Mouse (Mus musculus) neutrophil, adult 5-6 weeks (primary cell): ENCODE results near the gene Pea15a. TPM values are rescaled to one million over a fixed set of nuclear protein-coding genes. Genes with fewer than 3 reads are reported as not detected.
A peak's percentile ranks its signal among the peaks of the same experiment; 100 is the strongest.

ENCODE experiments used
- ATAC-seq: fragments of 151-379, 151-347 bp; 2 replicates; pipeline ENCODE4 v1.8.0; 2017; ENCODE audit warnings: mild to moderate bottlenecking, moderate TSS enrichment; ENCODE audit not compliant: insufficient number of reproducible peaks, poor library complexity, low FRiP score, severe bottlenecking; ENCODE audit errors: extremely low read depth
- total RNA-seq: library from RNA; stranded (forward); fragments of 200-1000 nt; gene quantifications from 2 replicates; pipeline ENCODE4 v1.2.3, GENCODE M21; 2017

The Pea15a gene
- total RNA-seq, 1 experiment from 2014 or later = 8.5 TPM

DNA sequence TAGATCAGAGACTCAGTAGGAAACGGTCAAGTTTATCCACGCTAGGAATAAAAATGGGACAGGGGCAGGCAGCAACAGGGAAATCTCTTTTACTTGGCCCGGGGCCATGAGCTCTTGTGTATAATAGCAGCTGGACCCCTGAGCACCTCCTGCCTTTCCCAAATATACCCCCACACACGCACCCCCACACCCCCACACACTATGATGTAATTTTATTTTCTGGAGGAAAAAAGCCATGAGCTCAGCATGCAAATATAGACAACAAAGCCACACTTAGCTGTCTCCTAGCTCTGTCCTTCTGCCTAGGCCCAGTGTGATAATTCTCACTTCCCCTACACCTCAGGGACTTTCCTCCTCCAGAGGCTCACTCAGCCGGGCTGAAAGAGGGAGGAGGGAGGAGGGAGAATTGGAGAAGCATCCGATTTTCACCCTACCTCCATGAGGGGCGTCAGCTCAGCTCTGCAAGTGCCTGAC, 544 bp upstream of the Pea15a start:
- no peak for ATAC-seq

DNA sequence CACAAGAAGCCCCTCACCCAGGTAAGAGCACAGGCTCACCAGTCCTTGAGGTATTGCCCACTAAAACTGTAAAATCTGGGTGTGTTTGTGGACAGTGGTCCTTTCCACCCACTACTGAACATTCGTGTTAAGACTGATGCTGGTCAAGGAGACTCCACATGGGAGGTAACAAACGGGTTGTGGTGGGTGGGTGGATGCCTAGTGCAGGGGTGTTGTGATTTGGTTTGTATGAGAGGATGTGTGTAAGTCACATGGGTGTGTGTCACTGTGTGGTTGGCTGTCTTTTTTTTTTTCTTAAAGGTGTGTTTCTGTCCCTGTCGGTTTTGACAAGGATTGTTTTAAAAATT, 890 bp downstream of the Pea15a start:
- 0 out of 2 replicates have a peak, but pooled peaks have one; percentile 25 for ATAC-seq

- ATAC-seq = no peak
These were observed 1.5 kb downstream of the Pea15a start for GRCm38 (mm10) chr1:172204814-172205740.

GRCm38 (mm10) chr1:172204033-172204813, 2.4 kb downstream of the Pea15a start:
- ATAC-seq = no peak

GRCm38 (mm10) chr1:172203566-172203965, 3.0 kb downstream of the Pea15a start:
- ATAC-seq = no peak

DNA sequence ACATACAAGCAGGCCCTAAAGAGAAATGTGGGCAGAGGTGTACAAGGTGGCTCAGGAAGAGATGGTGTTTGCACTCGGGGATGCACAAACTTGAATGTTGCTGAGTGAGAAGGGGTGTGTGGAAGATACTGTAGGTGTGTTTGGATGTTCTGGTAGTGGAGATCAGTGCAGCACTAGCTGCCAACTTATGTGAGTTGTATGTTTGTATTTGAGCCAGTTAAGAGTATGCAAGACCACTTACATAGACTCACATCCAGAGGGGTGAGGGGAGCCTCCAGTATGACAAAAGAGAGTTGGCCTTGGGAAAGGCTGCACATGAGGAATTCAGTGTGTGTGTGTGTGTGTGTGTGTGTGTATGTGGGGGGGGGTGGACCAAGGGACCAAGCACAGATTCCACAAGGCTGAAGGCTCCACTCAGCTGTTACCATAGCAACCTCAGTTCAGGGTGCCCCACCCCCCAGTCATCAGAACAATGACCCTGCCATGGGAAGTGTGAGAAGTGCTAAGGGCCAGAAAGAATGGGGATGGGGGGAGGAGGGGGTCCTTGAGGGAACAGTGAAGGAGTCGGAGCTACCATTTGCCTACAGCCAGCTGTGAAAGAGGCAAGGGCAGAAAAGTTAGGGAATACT, 3.6 kb downstream of the Pea15a start:
- no peak for ATAC-seq

DNA sequence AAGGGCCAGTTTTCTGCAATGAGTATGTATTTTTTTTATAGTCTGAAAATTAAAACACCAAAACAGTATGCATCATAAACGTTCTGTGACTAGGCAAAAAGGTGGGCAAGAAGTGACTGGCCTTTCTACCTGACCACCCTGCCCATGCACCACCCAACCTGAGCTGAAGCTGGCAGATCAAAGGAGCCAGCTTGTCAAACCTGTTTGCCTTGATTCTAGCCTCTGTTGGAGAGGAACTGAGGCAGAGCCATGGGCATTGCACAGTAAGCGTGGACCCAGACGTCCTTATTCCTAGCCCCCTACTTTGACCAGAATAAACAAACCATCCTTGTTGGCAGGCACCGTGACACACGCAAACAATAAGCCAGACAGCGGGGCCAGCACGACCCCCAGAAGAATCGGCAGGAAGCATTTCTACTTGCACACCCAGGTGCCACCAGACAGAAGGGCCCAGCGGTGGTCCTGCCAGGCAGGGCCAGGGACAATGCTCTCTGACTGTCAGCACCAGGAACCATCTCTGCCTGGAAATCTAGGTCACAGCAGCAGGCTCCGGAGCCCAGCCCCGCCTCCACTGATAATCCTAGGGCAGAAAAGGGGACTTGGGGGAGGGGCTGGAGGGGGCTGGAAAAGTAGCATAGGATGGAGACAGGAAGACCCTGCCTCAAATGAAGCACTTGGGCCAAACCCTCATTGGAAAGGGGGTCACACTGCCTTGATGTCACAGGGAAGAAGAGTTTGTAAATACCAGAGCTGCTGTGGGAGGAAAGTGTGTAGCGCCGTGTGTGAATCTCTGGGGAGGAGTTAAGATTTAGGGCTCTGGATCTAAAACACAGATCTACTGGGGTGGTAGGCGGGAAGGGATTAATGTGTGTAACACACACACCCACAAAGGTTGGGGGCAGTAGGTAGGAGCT, 4.4 kb downstream of the Pea15a start:
- ATAC-seq = no peak

DNA sequence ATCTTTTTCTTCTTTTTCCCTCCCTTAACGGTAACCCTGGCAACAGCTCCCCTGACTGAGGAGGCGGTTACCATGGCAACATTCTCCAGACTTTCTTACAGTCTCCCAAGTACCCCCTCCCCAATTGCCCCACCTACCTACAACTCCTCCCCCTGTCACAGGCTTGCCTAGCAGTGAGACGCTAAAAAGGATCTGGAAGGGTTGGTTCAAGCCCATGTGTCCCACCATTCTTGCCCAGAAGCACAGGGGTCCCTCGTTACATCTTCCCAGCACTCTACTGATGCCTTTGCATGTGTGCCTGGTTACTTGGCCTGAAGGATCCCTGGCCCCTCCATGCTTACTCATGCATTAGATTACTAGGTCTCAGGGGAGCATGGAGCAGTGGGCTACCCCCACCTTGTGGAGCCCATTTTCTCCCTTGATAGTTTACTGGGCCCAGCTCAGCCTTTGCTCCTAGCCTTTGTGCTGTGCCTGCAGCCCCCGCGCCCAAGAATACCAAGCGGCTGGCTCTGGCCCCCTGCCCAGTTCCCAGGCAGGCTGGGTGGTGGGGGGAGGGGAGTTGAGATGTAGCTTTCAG, 5.6 kb downstream of the Pea15a start:
- no peak for ATAC-seq

DNA sequence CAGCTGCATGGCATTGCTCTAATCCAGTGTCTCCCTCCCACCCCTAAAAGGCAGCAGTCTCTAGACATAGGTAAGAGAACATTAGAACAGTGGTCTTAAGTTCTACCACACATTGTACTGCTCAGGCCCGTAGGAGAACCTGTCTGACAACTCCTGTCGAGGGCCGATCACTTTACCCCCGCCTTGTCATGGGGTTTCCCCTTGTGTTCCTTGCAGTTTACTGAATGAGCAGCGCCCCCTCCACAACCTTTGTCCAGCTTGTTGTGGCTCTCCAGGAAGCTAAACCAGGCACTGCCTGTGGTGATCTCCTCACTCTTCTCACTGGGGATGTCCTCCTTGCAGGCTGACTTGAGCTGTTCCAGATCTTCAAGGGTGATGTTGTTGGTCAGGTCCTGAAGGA, 6.4 kb downstream of the Pea15a start:
- no peak for ATAC-seq

DNA sequence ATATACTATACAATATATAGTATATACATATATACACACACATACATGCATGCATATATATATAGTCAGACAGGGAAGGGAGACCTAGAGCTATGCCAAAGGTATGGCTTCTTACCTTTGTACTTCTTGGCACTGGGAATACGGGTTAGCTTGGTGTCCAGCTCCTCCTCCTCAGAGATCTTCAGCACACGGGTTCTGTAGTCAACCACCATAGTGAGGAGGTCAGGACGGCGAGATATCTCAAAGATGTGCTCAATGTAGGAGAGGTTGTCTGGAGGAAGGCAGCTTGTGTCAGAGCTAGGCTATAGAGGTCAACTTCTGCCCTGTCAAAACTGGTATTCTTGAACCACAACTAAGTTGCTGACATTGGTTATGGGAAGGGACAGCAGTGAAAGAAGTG, 7.6 kb downstream of the Pea15a start:
- ATAC-seq = no peak

DNA sequence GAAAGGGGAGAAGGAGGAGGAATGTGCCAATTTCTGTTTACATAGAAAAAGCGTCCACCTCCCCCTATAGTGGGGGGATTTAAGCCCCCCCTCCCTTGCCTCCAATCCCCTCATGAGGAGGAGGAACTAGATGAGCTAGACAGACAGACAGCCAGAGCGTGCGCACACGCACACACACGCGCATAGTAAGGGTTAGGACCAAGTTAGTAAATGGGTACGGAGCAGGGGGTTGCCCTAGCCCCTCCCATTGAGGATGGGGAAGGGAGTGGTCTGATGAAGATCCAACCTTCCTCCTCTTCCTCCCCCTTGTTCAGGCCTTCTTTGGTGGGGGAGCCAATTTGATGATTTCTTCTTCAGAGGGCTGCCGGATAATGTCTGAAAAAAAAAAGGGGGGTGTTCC, 8.3 kb downstream of the Pea15a start:
- no peak for ATAC-seq

DNA sequence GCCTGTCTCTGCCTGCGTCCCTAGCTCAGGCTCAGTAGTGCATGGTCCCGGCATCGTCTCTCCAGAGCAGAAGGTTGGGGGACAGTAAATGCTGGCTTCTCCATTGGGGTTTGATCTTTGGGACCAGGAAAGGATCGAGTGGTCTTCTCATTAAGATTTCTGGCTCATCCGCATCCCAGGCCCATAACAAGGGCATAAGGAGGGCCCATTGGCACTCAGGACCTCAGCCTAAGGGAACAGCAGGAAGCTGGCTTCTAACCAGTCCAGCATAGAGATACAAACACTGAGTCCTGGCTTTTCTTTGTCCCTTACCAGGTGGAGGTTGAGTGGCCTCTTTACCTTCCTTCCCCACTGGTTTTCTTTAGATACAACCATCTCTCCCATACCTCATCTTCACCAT, 8.8 kb downstream of the Pea15a start:
- no peak for ATAC-seq

- ATAC-seq = no peak
These were observed 9.5 kb downstream of the Pea15a start for GRCm38 (mm10) chr1:172197146-172197545.

DNA sequence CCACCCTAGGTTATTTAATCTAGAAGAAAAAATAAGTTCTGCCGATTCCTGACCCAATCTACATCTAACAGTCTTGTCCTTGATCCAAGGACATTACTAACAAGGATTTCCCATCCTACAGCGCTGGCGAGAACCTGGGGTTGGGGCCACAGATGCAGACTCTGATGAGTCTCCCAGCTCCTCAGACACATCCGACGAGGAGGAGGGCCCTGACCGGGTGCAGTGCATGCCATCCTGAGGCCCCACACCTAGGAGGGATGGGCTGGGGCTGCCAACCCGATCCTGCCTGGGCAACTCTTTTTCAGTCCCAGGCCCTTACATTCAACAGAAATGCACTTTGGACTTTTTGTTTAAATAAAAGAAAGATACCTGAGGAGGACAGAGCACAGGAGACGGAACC, 12.2 kb downstream of the Pea15a start:
- no peak for ATAC-seq

DNA sequence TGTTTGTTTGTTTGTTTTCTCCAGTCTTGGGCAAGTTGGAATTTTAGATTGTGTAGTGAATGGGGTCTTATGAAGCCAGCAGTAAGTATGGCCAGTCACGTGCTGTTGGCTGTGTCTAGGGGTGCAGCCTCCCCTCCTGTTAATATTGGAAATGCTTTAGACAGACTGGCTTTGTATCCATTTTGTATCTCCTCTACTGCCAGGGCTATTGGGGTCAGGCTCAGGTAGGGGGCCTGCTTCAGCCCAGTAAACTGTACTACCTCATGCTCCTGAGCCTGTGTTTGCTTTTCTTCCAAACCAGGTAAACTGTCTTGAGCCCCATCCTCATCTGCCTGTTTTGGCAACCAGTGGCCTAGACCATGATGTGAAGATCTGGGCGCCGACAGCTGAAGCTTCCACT, 14.4 kb downstream of the Pea15a start:
- ATAC-seq = no peak

- ATAC-seq = no peak
These were observed 15.0 kb downstream of the Pea15a start for GRCm38 (mm10) chr1:172191578-172191977.

DNA sequence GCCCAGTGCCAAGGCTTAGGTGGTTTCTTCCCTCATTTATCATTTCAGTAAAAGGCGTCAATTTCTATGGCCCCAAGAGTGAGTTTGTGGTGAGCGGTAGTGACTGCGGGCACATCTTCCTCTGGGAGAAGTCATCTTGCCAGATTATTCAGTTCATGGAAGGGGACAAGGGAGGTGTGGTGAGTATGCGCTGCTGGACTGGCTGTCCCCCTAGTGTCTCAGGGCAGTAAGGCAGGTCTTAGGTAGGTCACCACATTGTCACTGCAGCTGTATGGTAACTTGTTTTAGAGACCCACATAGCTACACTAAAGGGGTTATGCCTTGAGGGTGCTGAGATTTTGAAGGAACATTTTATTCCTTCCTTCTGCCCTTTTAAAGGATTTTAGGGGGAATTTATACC, 17.7 kb downstream of the Pea15a start:
- peak; percentile 23; the same call in 1 of the 2 replicates for ATAC-seq
